Mouse (Mus musculus) gastrocnemius, postnatal 25 days (tissue): Measurements from ENCODE around the gene Rbm46. TPM values are rescaled to one million over a fixed set of nuclear protein-coding genes. Genes with fewer than 3 reads are reported as not detected.

Experiments
- DNase-seq: peaks from one replicate; pipeline ENCODE4 v3.0.0; 2022
- long read RNA-seq, 2 experiments: library from polyadenylated mRNA; stranded (forward); transcript quantifications; one replicate each; pipeline ENCODE4 v2.0.0; 2021
- total RNA-seq, 2 experiments: library from RNA; stranded (reverse); gene quantifications; 1 replicate in 1 of 2; 2 replicates in 1 of 2; pipeline ENCODE4 v1.2.3; 2021

The Rbm46 gene
- under 1 TPM; 0.20 to 0.27 TPM for total RNA-seq
- long read RNA-seq, experiment 1, partial matches to known transcripts: 0 of 1 reads
- long read RNA-seq, experiment 1, other reads (novel, unspliced or antisense): 1 of 1 reads
- long read RNA-seq, experiment 2: 0 reads

DNA sequence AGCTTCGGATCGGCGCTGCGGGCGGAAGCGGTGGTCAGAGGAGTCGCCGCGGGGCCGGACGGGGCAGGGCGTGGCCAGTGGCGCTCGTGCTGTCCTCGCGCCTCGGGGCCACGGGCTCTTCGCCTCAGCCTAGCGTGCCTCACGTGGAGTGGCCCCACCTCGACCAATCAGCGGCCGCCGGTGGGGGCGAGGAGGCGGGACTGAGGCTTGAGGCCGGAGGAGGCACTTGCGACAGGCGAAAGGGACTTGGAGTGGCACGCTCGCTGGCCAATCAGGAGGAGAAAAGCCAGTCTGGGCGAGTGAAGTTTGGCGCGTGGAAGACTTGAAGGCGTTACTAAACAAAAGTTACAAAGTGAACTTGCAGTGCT lies at the start of gene Rbm46:
TSS of gene Rbm46 (minus strand) at position 112 of the 368 bp plus-strand sequence.
- peak; percentile 83 for DNase-seq

DNA sequence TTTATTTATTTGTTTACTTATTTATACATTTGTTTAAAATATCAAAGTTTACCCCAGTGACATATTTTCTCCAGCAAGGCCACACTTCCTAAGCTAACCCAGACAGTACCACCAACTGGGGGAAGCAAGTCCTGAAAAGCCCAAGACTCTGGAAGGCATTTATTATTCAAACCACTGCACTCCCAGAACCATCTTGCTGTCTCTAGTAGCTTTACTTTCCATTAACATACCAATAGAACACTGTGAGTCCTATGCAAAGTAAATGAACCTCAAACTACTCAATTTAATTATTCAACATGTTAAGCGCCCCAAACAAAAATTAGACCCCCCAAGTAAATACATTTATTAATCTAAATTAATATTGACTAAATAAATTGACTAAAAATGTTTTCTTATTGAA lies 39.3 kb upstream of the Rbm46 start:
- no peak for DNase-seq

DNA sequence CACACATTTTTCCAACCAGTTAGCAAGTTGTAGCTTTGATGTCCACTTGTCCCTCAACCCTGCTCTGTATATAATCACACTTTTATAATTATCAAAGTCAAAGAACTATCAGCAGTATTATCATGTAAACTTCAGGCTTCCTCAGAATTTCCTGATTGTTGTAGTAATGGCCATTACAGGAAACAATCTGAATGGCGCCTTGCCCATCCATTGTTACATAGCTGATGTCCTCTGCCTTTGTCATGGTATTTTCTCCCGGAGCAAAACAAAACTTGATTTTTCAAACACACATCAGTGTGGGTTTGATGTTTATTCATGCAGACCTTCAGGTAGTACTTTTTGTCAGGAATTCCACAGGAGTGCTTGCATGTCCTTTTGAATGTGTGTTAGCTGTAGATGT lies 32.4 kb upstream of the Rbm46 start:
- no peak for DNase-seq

DNA sequence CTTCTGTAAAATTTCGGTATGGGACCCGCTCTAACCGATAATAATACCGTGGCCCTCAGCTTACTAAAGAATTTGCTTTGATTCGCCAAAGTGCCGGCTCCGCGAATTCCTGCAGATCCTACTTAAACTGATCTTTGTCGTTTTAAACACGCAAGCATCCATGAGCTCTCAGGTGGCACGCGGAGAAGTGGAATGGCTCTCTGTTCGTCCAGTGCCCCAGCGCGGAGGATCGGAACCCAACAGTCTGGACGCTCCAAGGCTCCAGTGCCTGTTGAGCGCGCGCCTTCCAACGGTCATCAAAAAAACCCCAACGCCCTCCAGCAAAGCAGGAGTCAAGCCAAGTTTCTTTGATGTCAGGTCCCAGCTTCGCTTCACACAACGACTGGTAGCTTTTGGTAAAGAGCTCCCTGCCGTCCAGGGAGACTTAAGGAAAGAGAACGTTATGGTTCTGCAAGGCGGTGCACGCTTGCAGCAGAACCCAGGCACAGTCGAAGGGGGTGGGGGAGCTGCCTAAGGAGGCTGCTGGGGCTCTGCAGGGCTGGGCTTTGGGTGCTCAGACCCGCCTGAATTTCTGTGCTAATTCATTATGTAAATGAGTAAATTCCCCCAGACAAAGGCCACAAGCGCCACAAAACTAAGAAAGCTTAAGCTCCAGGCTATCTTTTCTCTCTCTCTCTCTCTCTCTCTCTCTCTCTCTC lies 28.1 kb upstream of the Rbm46 start:
- DNase-seq: no peak

DNA sequence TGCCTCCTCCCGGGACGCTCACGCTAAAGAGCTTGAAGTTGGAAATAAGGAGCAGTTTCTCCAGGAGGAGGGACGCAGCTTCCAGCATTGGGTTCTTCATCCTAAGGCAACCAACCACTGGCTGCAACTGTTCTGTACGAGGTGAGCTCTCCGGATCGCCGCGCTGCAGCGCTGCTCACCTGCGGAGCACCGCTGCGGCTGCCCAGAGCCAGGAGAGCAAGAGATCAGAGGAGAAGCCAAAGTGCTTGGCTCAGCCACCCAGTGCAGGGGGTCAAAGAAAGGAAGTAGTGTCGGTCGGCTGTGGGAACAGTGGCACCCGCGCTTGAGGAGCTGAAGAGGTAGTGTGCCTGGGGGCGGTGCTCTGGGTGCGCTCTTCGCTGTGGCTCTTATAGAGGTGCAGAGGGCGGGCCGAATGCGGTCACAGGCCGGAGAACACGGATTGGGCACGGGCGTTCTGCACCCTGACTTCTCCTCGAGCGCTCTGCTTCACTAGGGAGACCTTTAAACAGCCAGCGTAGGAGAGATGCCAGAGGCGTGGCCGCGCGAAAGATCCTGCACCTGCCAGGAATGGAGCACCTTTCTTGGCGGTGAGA lies 27.4 kb upstream of the Rbm46 start, which contains the start of gene Lrat:
TSS of gene Lrat (minus strand) at position 361 of the 593 bp plus-strand sequence.
- no peak for DNase-seq

DNA sequence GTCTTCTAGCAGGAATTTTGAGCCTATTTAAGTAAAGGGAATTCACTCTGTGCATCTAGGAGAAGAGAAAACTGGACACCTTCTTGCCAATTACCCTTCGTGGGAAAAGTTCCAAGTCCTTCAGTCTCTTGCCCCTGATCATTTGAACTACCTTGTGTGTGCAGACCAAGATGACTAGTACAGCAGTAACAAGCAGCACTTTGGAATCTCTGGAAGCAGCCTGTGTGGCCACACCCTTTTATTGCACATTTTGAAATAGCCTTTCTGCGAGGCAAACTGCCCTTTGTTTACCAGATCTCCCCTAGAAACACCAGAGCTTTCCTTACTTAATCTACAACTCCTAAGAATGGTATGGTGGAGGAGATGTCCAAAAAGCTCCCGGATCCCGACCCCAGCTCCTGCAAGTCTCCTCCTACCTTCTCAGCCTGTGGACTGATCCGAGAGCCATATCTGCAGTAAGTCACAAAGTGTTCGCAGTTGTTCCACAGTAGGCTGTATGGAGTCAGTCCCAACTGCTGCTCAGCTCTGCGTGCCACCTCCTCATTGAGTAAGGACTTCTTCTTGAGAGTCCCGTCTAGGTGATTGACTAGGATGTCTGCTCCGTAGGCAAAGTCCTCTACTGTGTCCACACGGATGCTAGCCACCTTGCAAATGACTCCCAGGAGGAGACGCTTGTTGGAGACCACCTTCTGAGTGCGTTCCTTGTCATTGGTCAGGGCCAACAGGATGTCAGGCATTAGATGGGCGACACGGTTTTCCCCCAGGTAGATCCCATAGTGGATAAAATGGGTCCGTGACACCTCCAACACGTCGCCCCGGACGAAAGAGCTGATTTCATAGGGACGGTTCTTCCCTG lies 26.7 kb upstream of the Rbm46 start:
- no peak for DNase-seq

DNA sequence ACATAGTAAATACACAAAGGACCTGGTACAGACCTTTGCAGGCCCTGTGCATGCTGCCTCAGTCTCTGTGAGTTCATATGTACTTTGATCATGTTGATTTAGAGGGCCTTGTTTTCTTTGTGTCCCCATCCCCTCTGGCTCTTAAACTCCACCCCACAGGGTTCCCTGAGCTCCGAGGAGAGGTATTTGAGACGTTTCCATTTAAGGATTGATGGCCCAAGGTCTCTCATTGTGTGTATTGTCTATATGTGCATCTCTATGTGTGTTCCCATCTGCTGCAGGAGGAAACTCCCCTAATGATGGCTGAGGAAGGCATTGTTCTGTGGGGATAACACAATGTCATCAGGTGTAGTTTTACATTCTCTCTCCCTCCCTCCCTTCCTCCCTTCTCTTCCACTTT lies 12.6 kb upstream of the Rbm46 start:
- DNase-seq: no peak

DNA sequence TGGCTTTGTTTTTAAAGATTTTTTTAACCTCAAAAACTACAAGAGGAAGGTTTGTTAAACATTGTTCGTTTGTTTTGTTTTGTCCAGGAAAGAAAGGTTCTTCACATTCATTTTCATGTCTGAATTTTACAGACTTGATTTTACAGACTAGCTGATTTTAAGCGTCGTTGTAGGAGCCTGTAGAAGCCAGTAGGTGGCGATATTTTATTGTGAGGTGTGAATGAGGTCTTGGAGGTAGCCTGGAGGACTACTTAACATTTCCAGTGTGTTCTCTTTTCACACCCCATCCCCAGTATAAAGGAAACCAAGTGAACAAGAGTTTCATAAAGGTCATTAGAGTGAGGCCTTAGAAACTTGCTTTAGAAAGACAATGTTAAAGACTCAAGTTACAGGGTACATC lies 975 bp upstream of the Rbm46 start:
- no peak for DNase-seq

DNA sequence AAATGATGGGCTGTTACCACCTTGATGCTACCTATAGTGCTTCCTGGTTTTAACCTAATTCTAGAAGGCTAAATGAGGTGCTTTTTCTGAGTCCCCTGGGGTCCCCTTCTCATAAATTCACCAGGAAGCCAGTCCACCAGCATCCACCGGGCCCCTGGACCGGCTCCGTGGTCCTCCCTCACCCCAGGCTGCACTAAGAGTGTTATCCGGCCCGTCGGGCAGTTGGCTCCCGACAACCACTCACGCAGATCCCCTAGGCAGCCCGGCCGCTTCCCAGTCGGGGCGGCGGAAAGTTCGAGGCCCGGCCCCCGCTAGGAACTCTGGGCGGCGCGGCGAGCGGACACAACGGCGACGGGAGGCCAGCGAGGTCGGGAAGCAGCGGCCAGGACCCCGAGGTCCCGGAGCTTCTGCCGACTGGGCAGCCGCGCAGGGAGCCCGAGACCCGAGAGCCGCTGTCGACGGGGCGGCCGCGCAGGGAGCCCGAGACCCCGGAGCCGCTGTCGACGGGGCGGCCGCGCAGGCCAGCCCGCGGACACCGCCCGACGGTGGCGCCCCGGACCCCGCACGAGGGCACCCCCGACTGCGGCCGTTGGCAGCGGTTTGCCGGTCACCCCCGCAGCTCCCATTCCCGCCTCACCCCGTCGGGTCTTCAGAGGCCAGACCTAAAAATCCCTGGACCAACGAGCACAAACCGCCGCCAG lies 462 bp downstream of the Rbm46 start:
- DNase-seq: no peak

DNA sequence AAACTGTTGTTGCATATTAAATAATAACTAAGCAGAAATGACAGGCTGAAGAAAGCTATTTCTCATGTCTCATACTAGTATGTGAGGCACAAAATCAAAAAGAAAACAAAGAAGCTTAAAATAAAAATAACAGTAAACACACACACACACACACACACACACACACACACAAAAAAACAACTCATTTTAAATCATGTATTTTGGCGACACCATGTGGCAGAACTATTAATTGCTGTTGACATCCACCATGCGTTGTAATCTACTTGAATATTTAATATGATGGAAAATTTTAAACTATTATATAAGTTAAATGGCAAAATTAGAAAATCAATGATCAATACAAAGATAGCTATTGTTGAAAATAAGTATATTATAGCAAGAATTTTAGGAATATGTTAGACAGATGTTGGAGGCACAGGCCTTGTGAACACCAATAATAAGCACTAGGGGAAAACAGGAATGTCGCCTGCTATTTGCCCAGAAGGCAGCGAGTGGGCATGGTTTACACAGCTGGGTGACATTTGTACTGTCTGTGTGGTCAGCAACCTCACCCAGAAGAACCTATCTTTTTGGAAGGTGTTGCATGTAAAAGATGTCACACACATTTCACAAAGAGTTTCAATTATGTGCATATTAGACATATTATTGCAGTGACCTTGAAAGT lies 18.7 kb downstream of the Rbm46 start:
- DNase-seq: no peak

DNA sequence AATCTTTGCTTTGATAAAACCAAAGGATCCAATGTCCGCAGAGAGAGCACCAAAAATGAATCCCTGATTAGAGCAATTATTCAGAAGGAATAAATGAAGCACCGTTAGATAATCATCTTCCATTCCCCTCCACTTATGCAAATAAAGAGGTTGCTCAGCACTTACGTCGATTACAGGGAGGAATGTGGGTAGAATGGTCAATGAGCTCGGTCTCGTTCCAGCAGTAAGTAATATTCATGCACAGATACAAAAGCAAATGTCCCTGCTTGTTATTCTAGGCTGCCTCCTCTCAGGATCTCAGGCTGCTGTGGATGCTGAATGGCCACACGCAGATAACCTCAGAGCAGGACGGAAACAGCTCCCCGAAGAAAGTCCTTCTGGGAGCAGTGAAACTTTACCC lies 51.1 kb downstream of the Rbm46 start:
- no peak for DNase-seq

DNA sequence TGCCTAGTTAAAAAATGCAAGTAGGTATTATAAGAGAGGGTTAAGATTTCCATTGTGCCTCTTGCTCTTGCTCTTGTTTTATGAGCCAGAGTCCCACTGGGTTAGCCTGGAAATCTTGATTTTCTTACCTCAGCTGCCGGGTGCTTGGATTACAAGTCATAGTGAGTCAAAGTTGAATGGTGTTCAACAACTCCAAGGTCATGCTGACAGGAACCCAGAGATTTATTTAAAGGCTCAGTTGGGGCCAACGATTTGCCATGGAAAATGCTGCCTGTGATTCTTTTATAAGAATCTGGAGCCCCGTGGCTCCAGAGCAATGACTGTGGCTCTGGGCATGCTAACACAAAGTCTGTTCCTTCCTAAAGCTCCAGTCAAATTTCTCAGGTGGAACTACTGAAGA lies 64.4 kb downstream of the Rbm46 start:
- DNase-seq: no peak

DNA sequence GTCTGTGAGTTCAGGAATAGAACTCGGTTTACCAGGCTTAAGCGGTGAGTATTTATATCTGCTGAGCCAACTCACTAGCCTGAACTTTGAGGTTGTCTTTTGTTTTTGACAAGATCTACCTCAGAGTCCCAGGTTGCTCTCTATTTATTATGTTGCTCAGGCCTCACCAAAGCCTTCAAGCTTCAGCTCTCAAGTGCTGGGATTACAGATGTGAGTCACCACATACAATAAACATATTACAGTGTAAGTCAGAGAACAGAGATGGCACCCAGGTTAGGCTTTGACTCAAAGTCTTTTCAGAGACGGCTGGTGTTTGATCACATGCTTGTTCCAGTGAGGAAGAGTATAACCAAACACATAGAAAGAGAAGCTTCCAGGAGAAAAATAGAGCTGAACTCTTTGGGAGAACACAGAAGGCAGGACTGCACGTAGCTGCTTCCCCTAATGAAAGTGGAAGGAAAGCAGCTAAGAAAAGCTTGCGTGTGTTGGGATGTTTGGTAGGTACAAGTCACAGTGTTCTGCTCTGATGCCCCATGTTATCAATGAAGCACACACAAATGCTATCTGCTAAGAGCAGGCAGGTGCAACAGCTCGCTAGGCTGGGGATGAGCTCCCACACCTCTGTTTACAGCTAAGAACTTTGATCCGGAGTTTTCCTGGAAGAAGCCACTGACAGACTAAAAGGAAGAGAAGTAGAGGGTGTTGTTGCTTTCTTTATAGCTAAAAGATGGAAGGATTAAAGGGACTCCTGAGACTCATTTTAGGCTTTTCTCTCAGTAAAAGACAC lies 65.8 kb downstream of the Rbm46 start:
- no peak for DNase-seq

DNA sequence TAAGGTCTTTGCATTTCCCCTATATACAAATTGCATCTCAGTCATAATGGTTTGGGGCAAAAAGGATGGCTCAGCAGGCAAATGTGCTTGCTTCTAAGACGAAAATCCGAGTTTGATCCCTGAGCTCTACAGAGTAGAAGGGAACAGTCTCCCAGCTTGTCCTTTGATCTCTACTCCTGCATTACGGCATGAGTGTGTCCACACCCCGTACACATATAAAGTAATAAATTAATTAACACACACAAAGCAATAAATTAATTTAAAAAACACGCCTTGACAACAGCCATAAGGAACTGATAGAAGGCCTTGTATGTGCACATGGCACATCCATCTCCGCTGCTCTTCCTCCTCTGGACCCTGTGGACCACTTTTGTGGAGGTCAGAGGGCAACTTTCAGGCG lies 66.5 kb downstream of the Rbm46 start:
- DNase-seq: no peak

DNA sequence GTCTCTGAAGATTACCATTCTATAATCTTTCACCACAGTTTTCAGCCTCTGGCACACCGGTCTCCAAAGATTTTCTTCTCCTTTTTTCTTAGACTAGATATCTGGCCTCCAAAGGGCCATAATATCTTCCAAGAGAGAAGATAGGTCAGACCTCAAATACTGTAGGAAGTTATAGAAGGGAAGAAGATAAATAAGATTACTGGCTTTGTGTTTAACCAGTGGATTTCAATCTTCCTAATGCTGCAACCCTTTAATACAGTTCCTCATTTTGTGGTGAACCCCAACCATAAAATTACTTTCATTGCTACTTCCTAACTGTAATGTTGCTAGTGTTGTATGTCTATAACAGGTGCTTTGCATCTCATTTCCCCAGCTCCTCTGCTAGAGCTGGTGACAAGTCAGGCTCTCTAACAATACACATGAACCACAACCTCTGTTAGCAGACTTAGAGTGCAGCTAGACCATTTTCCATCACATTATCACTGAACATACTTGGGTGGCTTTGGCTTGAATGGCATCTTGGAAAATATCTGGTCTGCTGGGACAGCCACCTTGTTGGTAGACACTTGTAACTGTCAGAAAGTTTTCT lies 67.9 kb downstream of the Rbm46 start:
- no peak for DNase-seq

DNA sequence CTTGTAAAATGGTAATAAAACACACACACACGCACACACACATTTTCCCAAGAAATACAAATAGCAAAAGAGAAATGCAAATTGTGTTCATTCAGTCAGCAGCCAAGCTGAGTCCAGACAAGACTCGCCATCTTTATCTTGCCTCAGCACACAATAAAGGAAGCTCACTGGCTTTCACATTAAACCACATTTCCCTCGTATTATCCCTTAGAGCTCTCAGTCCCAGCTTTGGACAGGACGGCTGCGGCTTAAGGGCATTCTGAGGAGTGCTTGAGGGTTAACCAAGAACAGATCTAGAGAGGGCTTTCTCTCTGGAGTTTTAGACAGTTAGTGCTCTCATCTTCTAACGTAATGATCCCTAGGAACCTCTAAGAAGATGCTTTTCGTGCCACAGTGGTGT lies 71.0 kb downstream of the Rbm46 start:
- no peak for DNase-seq

DNA sequence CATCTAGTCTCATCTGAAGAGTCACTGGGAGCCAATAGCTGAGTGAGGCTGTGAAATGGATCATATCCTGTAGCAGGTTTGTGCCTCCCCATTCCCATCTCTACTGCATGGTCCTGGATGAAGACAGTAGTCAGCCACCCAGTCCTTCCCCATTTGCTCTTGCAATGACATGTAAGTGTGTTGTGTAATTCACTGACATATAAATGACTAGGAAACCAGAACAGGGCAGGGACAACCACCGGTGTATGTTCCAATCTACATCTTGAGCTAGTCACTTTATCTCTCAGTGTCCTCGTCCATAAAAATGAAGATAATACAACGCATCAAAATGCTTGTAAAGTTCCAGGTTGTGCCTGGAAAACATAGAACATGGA lies 75.8 kb downstream of the Rbm46 start:
- no peak for DNase-seq

DNA sequence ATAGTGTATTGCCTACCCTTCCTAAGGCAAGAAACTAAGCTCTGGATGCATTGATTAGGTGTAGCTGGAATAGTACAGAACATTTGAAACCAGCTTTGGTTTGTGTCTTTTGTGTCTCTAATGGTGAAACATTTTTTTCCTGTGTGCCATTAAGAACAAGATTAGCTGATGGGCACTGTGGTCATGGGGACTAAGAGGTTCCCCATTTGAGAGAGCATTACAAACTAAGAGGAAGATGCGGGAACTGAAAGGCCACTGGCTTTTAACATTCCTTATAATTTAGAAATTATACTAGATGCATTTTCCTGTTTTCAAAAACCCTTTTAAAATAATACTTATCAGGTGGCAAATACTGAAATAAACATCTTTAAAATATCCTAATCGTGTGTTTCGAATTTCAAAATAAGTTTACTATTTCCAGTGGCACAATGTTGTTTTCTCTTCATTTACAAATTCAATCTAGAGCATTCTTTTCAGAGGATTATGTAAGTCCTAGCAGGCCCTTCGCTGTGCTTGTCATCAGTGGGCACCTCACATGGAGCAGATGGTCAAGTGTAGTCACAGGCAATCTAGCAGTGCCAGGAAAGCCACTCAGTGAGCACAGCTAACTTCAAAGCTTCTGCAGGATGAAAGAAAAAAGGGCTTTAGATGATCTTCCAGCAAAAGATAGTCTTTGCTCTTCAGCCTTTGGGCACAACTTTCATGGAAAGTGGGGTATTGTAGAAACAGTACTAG lies 76.4 kb downstream of the Rbm46 start:
- no peak for DNase-seq

DNA sequence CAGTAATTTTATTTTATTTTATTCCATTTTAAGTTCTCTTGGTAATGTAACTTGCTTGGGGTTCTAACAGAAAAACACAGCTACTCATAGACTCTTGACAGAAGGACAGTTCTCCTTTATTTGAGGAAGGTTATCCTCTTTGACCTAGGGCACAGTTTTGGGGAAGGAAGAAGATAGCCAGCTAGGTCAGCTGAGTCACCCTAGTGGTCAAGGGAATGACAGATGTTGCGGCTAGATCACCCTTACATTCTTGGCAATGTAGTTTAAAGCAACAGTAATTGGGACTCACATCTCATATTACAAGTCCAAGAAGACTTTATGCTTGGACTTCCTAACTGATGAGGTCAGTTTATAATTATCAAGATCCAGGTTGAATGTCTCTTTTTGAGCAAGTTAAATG lies 82.6 kb downstream of the Rbm46 start:
- DNase-seq: no peak

DNA sequence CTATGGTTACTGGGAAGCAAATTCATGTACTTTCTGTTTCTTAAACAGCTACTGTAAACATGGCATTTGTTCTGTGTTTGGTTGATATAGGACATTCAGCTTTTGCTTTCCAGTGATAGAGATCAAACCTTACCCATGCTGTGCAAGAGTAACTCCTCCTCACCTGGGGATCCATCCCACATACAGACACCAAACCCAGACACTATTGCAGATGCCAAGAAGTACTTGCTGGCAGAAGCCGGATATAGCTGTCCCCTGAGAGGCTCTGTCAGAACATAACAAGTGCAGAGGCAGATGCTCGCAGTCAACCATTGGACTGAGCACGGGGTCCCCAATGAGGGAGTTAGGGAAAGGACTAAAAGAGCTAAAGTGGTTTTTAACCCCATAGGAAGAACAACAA lies 84.6 kb downstream of the Rbm46 start:
- DNase-seq: no peak
